Mouse (Mus musculus) layer of hippocampus, adult 11-12 months (tissue): Measurements from ENCODE around the gene Lpin1.

Experiments used
- DNase-seq: peaks from one replicate; pipeline ENCODE4 v3.0.0; 2022; ENCODE audit warnings: low spot score

Gene Lpin1

DNA sequence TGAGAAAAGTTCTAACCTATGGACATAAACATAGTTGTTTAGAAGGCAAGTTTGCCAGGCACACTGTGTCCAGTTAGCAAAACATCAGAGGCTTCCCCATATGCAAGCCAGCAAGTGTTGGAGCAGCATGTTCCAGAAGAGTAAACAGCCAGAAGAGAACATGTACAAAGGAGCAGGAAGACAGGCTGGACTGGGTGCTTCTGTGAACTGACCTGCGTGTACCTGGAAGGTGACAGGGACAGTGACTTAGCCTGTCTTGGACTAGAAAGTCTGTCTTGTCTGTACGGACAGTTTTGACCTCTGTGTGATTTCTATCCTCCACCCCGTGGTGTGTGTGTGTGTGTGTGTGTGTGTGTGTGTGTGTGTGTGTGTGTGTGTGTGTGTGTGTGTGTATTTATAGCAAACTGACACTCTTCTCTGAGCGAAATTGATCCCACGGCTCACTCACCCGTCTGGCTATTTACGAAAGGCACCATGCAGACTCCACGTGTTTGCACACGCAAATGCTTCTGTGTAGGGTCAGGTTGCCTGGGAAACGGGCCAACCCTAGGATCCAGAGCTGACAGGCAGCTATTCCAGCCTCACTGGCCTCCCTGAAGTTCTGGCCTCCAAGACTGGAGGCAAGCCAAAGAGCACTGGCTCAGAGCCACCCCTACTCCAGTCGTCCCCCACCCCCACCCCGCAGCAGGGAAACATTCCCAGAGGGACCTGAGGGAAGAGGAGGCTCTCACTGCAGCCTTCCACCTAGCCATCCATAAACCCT is 7.9 kb upstream of the Lpin1 start:
- peak; percentile 75 for DNase-seq

DNA sequence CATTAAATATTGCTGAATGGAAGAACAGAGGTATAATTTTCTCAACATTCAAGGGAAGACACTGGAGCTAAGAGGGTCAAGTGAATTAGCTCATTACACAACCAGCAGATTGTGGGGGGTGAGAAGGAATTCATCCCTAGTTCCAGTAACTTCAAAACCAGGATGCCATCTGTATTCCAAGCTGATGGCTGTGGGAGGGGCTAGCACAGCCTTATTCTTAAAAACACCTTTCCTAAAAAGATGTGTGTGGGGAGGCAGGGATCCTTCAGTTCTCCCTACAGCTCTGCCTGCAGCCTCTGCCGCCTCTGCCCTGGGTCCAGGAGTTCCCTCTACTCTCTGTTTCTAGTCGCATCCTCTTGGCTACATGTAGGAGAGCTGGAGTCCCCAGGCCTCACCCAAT is 5.0 kb upstream of the Lpin1 start:
- no peak for DNase-seq

DNA sequence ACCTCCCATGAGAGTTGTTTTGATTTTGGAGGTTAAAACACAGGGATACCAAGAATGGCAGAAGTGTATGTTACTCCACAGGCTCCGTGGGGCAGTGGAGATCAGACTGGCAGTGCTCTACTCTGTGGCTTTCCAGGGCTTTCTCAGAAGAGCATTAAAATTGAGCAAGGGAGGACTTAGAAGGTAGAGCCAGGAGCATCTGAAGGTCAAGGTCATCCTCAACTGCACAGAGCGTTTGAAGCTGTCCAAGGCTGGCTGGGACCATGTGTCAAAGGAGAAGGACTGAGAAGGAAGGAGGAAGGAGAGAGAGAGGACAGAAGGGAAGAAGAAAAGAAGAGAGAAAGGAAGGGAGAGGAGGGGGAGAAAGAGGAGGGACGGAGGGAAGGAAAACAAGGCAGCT is 3.8 kb upstream of the Lpin1 start:
- DNase-seq: no peak

DNA sequence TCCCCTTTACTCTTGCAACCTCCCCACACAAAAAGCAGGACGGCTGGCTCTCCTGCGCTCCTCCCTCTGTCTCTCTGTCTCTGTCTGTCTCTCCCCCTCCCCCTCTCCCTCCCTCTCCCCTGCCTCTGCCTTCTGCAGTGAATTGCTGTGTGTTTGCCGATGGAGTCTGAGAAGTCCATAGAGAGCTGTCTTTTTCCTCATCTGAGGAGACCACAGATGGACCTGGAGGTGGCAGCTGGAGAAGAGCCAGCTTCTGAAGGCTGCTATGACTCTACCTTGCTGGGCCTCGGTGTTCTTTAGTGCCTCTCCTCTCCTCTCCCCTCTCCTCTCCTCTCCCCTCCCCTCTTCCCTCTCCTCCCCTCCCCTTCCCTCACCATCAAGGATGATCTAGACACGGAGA is 5.1 kb downstream of the Lpin1 start:
- no peak for DNase-seq

DNA sequence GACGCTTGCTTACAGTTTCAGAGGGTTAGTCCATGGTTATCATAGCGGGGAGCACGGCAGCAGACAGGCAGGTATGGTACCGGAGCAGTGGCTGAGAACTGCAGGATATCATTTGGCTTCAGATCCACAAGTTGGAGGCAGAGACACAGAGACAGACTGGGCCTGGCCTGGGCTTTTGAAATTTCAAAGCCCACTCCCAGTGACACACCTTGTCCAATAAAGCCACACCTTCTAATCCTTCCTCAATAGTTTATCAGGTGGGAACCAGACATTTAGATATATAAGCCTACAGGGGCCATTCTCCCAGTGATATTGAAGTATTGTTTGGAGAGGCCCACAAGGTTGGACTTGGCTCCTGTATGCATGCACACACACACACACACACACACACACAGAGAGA is 8.5 kb downstream of the Lpin1 start:
- DNase-seq: no peak

DNA sequence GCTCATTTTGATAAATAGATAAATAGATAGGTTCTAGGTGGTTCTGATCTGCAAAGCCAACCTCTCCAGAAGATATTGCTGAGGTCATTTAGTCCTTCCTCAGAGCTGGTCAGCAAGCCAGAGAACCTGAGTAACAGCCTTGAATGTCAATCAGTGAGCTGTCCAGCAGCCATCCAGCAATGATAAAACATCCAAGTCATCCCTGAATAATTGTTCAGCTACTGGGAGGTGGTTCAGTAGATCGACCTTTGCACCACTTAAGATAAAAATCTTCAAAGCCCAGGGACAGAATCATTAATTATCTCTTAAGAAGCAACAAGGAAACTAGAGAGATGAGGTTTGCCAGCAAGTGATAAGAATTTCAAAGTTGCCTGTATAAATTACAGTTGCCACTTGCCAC is 10.4 kb downstream of the Lpin1 start:
- no peak for DNase-seq

DNA sequence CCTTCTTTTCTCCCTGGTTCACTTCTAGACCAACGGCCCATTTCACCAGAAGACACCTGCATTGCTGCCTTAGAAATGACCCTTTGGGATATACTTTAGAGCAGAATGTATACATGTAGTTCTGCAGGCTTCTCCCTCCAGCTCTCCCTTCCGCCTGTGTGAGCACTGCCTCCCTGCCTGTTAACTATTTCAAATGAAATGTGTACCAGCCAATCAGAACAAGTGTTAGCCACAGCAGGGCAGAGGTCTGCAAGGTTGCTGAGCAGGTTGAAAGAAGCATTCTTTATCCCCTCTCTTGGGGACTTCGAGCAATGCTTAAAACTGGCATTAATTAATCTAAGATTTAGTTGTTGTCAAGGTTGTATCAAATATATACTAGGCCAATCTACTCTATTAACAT is 11.4 kb downstream of the Lpin1 start:
- DNase-seq: no peak

DNA sequence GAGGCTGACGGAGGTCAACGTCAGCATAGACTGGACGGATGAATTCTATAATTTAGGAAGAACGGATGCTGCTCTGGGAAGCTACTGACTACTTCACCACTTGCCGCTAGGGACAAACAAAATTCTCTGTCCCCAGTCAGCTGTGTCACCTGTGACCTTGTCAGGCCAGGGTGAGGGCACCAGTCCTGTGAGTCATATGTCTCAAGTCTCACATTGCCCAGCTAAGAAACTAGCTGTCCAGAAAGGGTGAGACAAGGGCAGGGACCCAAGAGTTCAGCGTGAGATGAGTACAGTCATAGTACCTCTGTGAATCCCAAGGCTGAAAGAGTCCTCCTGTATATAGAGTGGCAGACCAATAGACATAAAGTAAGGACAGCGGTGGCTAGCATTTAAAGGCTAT is 17.0 kb downstream of the Lpin1 start:
- no peak for DNase-seq

DNA sequence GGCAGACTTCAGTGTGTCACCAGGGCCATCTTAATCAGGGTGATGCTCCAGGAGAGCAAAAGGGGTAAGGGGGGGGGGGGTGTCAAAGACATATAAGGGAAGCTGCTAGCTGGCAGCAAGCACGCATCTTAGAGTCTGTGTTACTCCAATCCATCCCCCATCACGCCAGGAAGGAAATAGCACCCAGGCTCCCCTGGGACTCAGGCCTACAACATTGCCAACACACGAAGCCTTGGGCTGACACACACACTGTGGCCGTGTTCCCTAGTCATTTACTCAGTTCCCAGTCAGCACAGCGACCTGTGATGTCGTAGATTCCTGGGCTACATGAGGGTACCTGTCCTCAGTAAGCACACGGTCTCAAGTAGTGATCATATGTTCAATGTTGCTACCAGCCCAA is 17.8 kb downstream of the Lpin1 start:
- DNase-seq: no peak

DNA sequence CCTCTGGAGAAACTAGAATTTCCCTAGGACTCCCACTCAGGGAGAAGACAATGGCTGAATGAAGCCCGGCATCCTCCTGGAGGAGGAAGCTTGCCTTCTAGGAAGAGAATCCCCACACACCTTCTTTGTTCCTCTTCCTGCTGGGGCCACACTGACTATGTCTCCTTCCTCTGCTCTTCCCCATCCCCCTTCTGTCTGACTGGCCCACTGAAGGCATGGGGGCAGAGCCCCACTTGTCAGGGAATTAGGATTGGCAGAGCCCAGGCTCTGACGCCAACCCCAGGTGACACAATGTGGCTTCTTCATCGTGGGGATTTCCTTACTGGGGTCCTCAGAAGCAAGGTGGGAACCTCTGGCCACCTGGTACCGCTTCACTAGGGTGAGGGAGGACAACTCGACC is 18.3 kb downstream of the Lpin1 start:
- no peak for DNase-seq

DNA sequence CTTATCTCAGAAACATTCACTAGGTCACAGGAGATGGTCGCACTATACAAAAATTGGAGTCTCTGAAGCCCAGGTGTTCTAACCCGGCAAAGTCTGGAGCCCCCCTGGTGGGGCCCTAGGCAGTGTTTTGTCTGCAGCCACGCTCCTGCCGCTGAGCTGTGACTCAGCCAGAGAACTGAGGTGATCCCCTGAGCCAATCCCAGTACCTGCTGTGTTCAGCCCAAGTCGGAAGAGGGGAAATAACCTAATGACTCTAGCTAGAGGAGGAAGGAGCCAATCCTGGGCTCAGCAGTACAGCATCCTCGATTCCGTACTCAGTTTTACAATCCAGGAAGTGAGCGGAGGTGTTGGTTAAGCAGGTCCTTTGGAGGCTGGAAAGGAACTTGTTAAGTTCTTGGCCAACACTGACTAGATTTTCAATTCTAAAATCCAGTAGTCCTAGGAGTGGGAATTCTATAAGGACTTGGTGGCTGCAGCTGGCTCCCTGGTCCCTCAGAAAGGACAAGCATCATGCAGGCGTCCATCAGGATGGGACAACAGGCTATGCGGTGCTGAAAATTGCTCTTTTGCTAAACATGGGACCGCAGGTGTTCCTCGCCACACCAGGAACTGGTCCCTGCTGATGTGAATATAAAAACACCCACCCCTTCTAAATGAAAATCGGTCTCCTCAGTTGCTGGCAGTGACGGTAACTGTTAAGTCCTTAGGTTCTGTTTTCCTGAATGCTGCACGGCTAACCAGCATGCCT is 19.1 kb downstream of the Lpin1 start:
- peak; percentile 79 for DNase-seq

DNA sequence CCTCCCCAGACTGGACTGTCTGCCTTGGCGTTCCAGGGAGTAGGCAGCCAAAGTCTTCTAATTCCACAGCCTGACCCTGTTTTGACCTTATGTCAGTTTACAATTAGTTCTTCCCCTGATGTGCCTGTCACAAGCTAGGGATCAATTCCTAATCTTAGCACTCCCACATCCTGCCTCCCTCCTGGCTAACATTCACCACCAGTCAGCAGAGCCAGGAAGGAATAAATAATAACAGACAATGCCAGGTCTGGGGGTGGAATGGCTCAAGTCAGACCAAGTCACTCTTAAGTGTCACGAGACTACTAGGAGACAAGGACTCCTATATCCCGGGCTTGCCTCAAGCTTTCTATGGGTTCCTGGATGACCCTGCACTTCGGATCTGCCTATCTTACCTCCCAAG is 20.8 kb downstream of the Lpin1 start:
- DNase-seq: no peak

DNA sequence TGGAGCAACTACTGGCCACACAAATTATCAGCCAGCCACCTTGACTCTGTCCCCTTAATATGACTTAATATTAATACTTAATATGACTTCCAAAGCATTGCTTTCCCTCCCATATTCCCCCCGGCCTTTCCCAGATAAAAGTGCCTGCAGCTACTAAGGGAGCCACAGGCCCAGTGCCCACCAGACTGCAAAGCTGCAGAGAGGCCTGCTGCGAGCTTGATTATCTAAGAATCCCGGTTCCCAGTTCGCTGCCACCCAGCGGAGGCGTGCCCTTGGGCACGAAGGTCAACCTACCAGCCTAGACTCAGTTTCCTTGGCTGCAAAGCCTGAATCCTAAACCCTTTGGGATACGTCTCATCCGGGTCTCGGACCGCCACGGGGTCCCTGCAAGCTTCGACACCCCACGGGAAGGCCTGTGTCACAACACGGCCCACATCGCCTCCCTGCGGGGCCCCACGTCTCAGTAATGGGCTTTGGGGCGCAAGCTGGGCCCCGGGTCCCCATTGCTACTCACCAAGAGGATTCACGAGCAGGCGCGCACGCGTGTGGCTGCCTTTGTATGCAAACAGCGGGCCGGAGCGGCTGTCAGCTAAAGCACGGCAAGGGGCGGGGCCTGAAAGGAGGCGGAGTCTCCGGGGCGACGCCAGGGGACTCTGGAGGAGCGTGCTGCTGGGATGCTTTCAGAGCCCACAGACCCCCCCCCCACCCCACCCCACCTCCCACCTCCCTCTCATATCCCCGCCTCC is 21.4 kb downstream of the Lpin1 start:
- DNase-seq: peak; percentile 91

DNA sequence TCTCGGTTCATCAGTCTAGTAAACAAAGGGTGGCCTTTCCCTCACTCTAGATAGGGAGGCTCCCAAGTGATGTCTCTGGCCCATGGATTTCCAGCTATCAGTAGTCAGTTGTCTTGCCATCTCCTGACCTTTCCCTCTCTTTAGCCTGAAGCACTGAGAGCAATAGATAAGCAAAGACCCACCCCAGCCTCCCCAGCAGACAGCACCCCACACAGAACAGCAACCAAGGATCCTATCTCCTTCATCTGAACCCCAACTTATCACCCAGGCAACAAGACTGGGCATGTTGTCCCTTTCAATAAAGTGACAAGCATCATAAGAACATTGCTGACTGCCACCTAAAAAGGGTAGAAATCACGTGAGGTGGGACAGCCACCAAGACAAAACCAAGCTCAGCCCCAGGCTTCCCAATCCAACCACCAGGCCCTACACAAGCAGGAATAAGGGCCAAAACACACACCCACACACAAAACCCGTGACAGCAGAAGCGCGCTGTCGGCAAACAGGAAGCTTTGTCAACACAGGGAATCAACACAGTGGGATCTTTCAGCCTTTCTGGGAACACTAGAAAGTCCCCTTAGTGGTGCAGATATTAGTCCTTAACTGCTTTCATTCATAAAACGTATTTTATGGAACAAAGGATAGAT is 22.2 kb downstream of the Lpin1 start:
- DNase-seq: peak; percentile 65

DNA sequence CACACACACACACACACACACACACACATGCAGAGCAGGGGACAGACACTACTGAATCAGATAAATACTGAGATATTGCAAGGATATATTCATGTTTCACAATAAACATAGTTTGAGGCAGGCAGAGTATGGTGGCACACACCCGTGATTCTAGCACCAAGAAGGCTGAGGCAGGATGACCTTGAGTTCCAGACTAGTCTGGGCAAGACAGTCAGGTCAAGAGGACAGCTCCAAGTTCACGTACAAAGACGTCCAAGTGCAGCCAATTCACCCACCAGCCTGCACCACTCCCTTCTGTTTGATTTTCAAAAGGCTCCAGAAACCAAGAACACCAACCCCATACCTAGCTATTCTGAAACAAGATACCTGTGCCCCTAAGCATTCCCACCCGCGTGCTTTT is 23.0 kb downstream of the Lpin1 start:
- no peak for DNase-seq

DNA sequence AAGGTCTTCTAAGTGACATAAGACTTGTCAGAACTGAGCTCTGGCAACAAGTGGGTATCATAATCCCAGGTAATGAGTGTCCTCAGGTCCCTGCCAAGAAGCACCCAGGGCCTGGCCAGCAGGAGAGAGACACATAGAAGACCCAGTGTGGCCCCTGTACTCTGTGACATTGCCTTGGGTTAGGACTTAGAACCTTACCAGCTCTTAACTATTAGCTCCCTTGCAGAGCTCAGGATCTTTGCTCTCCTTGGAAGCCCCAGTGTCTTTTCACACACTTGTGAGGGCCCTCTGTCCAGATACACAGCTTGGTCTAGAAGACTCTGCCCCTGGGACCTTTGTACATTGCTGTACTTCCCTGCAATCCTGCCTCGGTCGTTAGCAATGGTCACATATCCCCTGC is 23.7 kb downstream of the Lpin1 start:
- no peak for DNase-seq

DNA sequence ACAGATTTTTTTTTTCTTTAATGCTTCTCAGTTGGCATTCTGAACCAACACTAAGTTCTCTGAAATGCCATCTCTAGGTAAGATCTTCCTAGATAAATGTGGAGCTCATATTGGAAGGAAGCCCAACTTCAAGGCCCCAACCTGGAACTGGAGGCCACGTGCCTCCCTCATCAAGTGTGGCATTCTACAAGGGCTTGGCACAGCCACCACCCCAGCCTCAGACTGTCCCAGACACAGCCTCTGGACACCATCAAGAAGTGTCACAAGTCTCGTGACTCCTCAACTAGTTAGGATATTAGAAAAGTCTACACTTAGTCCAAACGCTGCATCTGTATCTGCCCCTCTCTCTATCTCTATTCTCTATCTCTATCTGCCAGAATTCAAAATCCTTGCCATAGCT is 25.8 kb downstream of the Lpin1 start:
- no peak for DNase-seq

DNA sequence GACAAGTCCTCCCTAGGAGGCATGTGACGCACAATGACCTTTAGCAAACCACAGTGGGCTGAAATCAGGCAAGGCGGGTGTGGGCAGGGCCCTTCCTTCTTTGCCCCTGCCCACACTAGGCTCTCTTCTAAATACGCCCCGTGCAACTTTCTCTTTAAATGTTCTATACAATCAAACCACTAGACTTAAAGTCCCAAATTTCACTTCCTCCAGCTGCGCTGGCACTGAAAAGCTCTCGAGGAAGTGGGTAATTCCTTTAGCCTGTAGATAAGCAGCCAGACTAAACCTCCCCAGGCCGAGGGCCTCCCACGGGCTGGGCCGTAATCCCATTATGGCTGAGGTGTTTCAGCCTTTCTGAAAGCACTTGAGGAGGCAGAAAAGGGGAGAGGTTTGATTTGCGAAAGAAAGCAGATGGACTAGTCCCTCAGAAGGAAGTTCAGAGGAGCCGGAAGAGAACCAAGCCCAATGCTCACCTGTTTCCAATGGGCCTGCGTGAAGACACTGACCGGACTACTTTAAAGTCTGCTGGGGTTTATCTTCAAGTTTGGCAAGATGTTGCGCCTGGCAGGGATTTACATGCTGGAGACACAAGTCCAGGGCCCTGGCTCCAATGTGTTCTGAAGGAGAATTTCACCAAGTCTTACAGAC is 26.6 kb downstream of the Lpin1 start:
- no peak for DNase-seq

DNA sequence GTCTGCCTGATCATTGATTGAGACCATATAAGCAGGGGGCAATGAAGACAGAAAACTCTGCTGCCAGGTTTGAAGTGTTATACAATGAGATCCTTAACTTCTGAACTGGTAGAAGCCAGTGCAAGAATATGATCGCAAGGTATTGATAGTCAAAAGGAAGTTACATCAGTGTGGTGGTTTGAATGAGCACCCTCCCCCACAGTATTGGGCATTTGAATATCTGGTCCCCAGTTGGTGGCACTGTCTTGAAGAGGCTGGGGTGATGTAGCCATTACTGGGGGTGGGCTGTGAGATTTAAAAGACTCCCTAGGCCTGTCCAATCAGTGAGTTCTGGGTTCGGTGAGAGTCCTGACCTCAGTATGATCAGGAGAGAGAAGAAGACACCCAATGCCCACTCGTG is 27.5 kb downstream of the Lpin1 start:
- no peak for DNase-seq

DNA sequence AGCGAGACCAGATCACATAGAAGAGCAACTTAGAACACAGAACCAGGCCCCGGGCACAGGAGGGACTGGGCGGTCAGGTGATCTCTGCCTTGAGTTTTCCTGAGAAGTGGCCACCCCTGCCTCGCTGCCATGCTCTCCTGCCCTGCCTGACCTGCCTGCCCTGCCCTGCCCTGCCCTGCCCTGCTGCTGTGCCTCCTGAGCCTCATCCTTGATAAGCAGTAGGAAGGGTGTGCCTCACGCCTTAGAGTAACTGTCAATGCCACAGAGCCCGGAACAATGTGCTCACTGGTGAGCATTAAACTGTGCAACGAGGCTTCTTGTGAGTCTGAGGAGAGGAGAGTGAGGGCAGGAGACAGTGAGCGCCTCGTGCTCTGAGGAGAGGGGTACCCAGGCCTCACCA is 30.5 kb downstream of the Lpin1 start:
- DNase-seq: no peak

DNA sequence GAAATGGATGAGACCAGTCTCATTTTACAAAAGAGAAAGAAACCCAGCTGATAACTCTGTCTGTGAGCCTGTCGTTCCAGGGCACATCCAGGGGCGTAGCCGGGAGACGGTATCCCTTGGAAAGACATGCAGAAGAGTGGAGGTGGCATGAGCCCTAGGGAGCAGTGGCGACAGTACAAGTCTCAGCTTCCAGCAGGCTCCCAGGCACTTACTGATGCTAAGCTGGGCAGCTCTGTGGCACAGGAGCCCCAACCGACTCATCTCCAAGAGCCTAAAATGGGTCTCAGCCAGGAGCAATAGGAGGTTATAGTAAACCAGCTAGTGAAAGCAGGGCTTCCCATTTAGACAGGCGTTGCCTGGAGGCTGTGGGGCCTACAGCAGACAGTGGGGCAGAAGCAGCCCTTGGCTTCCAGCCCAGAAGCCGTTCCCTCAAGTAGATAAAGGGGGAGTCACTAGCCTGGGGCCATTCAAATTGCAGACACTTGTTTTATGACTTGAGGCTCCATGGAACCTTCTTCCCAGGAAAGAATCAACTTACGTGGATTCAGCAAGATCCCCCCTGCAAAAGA is 33.0 kb downstream of the Lpin1 start:
- DNase-seq: peak; percentile 47

DNA sequence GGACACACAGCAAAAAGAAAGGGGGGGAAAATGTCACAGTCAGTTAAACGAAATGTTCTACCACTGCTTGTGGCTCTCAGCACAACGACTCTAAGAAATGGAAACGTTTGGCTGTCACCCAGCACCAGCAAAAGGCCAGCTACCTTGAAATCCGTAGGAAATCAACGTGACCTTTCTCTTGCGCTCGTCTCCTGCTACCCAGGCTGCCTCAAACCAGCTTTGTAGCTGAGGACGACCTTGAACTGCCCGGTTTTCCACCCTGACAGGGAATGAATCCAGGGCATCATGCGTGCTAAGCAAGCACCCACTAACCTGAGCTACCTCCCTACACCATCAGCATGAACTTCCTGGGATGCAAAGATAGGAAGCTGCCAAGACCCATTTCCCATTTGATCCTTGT is 39.5 kb downstream of the Lpin1 start:
- DNase-seq: no peak
